Mouse (Mus musculus) adrenal gland (tissue): ENCODE results near the gene Smtnl1.
"Not testable (repeated sequence)": the region's sequence is repeated elsewhere in the genome, so short reads cannot be mapped to it uniquely, and the experiment has no call there.

ENCODE experiments used
- intact Hi-C: fragments of 180-260 bp; cut with DNase I; formaldehyde crosslinking; loops from one replicate; pipeline ENCODE4 v1.15.1; 2025

Gene Smtnl1

GRCm38 (mm10) chr2:84838993-84839980 lies 16.8 kb upstream of the Smtnl1 start:
- intact Hi-C loops = no loop called here

- intact Hi-C loops = no loop called here
Observed at GRCm38 (mm10) chr2:84838593-84838949, 16.1 kb upstream of the Smtnl1 start, which contains the start of gene Slc43a1. Slc43a1 (plus strand) TSS chr2:84838850.

- intact Hi-C loops = no loop called here
Observed at GRCm38 (mm10) chr2:84837817-84838592, 15.6 kb upstream of the Smtnl1 start.

GRCm38 (mm10) chr2:84837107-84837506 lies 14.7 kb upstream of the Smtnl1 start:
- intact Hi-C loops = no loop called here

GRCm38 (mm10) chr2:84831666-84832391 lies 9.4 kb upstream of the Smtnl1 start:
- intact Hi-C loops = loop anchor here (1.0 to 2.0 kb wide), 2 partner anchors 24 to 55 kb away; partner anchors contain the start of gene Rtn4rl2

GRCm38 (mm10) chr2:84827283-84827920 lies 5.0 kb upstream of the Smtnl1 start:
- intact Hi-C loops = no loop called here

GRCm38 (mm10) chr2:84826488-84827282 lies 4.2 kb upstream of the Smtnl1 start, which contains the start of gene Timm10:
Timm10 (plus strand) TSS chr2:84826997.
- intact Hi-C loops = no loop called here

- intact Hi-C loops = no loop called here
Observed at GRCm38 (mm10) chr2:84823237-84823636, 785 bp upstream of the Smtnl1 start.

- intact Hi-C loops = no loop called here
Observed at GRCm38 (mm10) chr2:84819861-84820260, 2.6 kb downstream of the Smtnl1 start.

GRCm38 (mm10) chr2:84812676-84813075 lies 9.8 kb downstream of the Smtnl1 start:
- intact Hi-C loops = no loop called here

GRCm38 (mm10) chr2:84811880-84812279 lies 10.6 kb downstream of the Smtnl1 start:
- intact Hi-C loops = no loop called here

- intact Hi-C loops = no loop called here
Observed at GRCm38 (mm10) chr2:84810886-84811577, 11.4 kb downstream of the Smtnl1 start.

- intact Hi-C loops = no loop called here
Observed at GRCm38 (mm10) chr2:84810526-84810885, 11.9 kb downstream of the Smtnl1 start.

GRCm38 (mm10) chr2:84809330-84809729 lies 13.1 kb downstream of the Smtnl1 start:
- intact Hi-C loops = no loop called here

GRCm38 (mm10) chr2:84806546-84806945 lies 15.9 kb downstream of the Smtnl1 start:
- intact Hi-C loops = no loop called here

- intact Hi-C loops = no loop called here
Observed at GRCm38 (mm10) chr2:84803963-84804362, 18.5 kb downstream of the Smtnl1 start.

- intact Hi-C loops = not testable (repeated sequence)
Observed at GRCm38 (mm10) chr2:84801223-84801622, 21.2 kb downstream of the Smtnl1 start.

GRCm38 (mm10) chr2:84800304-84800703 lies 22.1 kb downstream of the Smtnl1 start:
- intact Hi-C loops = no loop called here

- intact Hi-C loops = no loop called here
Observed at GRCm38 (mm10) chr2:84799041-84799561, 23.4 kb downstream of the Smtnl1 start.
